Mouse (Mus musculus): Measurements from ENCODE around the gene Cdadc1.
A peak's percentile ranks its signal among the peaks of the same experiment; 100 is the strongest.

Cdadc1 gene

DNA sequence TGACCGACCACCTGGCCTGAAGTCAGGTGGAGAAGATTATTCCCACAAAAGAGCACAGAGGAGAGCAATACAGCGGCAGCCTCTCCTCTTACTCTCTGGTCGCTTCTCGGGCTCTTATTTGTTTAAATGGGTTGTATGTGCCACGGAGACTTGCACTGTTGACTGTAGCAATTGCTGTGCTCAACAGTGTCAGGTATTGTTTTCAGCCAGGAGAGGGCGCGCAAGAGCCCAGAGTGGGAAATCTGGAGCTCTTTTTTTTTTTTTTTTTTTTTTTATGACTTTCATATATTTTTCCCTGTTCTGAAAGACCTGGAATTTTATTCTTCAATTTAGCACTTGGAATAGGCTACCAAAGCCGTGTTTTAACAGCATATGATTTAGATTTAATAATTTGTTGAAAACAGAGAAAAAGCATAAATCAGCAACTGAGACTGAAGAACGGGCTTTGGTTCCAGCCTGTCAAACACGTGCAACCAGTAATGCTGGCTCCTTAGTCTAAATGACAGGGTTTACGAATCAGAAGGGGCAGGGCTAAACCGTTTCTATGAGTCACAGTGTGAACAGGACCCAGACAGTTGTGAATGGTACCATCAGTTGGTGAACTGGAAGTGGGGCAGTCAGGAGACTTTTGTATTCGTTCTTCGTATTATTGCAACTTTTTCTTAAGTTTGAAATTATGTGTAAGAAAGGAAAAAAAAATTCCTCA, 15.3 kb upstream of the Cdadc1 start:
- DNase-seq = peak; percentile 31

DNA sequence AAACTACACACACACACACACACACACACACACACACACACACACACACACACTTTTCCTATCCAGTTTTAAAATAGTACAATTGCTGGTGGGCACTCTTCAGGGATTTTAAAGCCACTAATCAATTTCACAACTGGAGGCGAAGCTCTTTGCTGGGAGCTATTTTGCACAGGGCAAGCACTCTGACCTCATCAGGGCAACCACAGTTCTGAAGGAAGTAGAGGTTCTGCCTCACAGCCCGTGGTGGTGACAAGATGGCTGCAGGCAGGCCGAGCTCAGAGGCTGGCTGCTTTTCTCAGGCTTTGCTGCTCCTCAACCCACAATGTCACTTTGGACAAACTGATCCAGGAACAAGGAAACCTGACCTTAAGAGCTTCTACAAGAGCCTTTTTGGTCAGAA, 9.3 kb upstream of the Cdadc1 start:
- no peak for DNase-seq

DNA sequence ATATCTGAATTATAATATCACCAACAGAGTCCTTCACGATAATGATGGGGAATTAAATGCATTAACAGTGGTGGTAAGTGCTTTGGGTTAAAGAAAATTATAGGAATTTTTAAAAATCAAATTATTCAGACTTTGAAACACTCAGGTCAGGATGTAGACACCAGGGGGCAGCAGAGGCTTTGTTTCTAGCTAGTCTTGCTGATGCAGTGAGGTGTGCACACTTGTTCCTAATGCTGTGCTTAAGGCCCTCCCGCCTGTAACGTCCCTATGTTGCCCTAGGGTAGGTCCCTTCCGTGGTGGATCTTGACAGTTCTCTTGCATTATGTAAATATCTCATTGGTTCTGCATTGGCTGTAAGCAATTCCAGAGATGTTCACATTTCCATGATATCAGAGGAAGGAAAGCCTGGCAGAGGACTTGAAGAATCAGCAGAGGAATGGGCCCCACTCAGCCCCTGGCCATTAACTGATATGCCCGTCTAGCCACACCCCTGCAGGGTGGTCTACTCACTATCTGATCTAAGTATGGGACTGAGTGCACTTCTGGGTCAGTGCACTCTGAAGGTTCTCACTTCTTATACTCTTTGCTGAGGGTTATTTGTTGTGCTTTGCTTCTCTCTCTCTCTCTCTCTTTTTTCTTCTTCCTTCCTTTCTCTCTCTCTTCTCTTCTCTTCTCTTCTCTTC, 8.1 kb upstream of the Cdadc1 start:
- peak; percentile 71 for DNase-seq

DNA sequence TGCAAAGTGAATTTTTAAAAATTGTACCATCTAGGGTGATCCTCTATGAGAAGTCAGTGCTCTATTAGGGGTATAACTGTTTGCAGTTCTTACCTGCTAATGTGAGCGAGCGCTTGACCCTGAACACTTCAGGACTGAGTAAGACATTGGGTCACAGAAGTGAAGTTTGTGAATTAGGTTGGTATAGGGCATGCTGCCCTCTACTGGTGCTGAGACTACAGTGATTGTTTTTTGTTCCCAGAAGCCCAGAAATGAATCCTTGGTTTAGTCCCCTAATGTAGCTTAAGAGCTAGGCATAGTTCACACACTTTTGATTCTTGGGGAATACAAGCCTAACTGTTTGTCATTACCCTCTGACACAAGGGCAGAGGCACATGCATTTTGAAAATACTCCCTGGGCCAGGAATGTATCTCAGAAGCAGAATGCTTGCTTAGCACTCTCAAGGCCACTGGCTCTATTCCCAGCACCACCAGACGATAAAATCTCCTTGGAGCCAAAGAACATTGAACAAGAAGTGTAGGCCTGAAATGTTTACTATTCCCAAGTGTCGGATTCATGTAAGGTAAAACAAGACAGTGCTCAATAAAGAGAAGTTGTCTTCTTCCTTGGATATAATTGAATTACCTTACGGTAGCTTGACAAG, 6.4 kb upstream of the Cdadc1 start:
- DNase-seq = no peak

DNA sequence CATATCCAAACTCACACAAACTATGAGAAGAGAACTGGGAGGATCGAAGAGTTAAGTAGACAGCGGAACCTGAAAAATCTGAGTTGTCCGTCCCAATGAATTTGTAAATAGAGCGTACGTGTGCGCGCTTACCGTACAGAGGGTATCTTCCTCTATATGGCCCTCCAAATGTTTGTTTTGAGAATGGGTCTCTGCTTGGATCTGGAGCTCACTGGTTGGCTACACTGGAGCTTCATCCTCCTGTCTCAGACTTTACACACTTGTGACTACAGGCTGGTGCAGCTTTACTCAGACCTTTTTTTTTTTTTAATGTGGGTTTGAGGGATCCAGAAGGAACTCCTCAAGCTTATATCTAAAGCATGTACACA, 485 bp upstream of the Cdadc1 start:
- DNase-seq = no peak

DNA sequence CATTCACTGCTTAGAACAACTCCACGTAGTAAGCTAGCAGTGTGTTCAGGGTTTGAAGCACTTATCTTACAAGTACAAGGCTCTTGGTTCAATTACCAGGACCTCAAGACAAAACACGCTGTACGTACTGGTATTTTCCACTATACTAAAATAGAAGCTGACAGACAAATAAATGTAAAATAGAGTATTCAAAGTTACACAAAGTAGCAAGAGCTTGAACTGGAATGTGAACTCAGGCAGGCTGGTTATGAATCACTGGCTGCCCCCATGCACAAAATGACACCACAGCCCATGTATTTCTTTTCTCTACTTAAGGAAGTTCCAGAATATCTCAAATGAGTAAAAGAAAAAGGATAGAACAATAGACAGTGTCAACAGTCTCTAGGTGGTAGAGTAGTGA, 2.8 kb downstream of the Cdadc1 start:
- no peak for DNase-seq

DNA sequence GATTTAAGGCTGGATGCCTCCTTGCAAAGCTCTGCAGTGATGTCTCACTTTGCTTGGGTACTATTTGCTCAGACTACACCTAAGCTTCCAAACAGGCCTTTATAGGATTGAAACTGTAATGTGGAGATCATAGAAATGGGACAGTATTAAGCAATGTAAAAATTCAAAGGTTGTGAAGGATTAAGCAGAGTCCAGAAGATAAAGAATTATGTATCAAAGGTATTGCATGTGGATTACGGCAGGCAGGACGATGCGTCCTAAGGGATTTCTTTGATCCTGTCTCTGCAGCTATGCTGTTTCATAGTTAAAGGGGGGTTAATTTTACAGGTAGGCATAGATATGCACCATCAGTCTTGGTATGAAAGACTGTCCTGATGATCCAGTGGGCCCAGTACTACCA, 5.2 kb downstream of the Cdadc1 start:
- DNase-seq = no peak

DNA sequence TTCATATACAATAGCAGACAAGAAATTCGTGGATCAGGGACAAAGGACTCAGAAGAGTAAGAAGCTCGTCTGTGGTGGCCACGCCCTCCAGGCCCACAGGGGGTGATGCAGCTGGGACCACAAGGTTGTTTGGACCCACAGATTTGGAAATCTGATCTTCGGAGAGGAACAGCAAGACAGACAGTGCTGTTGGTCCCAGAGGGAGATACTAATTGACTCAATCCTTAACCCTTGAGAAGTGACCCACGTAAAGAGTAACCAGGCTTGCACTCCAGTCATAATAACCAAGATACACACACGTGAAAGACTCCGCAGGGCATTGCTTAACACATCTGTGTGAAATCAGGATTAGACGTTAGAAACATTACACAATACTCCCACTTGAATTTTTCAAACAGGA, 5.9 kb downstream of the Cdadc1 start:
- DNase-seq = no peak

DNA sequence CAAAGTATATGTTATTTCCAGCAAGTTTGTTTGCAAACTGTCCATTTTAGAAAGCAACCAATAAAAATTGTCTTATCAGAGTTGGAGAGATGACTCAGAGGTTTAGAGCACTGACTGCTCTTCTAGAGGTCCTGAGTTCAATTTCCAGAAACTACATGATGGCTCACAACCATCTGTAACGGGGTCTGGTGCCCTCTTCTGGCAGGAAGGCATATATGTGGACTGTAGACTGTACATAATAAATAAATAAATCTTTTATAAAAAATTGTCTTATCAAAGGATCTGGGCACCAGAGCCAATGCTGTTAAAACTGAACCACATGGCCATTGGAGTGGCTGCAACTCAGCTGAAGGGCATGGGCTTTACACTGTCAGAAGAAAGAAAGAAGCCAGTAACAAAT, 7.1 kb downstream of the Cdadc1 start:
- no peak for DNase-seq

DNA sequence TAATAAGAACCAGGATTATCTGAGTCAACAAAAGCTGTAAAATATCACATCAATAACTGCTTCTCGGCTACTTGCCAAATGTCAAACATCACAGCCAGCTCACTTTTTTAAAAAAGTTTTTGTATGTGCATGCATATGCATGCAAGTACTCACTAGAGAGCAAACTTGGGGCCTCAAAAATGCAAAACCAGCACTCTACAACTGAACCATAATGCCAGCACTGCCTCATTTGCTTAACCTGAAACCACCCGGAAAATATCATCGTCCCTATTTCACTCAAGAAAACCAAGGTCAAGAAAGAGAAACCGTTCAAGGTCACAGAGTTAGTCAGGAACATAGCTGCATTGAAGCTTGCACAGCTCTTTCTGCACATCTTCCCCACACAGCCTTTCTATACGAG, 21.4 kb downstream of the Cdadc1 start:
- DNase-seq = no peak

DNA sequence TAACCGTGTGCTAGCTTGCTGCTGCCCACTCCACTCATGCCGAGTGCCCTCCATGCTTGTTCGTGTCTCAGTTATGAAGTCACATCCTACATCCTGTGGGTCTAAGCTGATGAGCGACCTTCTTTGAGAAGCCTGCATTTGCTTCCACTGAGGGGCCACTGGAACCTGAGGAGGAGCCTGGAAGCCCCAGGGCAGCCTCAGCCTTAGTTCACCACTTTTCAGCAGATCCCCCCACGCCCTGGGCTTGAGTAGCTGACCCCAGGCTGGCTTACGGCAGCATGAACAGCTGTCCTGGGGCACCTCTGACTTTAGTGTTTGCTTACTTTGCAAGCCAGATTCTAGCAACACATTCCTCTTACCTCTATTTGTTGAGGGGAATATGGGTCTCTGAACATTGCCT, 31.0 kb downstream of the Cdadc1 start:
- DNase-seq = no peak

DNA sequence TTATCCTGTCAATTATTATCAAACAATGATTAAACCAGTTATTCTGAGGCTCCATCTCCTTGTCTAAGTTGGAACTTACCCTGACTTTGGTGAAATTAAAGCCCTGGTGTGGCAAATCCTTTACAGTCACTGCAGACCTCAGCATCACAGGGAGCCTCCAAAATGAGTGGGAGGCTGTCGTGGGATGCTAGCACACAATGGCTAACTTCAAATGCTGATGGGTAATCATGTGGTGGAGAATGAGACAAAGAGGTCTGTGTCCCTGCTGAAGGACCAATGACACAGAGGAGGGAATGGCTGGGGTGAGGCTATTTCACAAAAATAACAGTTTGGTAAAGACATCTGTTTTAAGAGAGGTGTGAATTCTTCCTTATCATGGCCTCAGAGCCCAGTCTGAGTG, 39.9 kb downstream of the Cdadc1 start:
- no peak for DNase-seq

DNA sequence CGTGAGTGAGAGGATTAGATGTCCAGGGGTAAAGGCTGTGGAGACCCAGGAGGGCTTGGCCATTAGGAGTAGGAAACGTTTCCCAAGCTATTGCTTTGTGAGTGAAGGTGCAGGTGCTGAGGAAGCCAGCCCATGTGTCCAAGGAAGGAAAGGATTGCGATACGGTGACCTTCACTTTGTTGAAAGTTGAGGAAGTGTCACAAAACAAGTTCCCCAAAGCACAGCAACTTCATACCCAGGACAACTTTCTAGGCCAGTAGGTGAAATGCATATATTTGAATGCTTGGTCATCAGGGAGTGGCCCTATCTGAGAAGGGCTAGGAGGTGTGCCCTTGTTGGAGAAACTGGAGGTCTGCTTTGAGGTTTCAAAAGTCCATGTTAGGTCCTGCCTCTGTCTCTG, 40.7 kb downstream of the Cdadc1 start:
- no peak for DNase-seq

DNA sequence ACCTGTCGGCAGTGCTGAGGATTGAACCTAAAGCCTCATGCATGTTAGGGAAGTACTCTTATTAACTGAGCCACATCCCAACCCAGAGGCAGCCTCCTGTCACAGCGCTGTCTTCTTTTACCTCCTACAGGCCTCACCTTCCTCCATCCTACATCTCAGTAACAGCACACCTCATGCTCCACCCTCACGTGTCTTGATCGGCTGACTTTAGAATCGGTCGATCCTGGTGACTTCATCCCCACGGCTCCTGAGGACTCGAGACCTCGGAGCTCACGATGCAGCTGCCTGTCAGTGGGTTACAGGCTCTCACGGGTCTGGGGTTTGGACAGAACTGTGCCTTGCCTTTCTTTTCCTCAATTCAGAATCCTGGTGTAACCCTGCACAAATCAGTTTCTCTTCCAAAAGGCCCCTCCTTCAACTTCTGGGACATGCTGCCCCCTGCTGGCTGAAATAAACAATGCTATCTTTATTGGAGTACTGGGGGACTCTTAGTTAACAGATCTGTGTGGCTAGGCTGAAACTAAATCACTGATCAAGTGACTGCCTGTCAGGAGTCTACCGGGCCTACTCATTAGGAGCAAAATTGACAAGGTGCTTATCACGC, 41.7 kb downstream of the Cdadc1 start:
- peak; percentile 75 for DNase-seq

DNA sequence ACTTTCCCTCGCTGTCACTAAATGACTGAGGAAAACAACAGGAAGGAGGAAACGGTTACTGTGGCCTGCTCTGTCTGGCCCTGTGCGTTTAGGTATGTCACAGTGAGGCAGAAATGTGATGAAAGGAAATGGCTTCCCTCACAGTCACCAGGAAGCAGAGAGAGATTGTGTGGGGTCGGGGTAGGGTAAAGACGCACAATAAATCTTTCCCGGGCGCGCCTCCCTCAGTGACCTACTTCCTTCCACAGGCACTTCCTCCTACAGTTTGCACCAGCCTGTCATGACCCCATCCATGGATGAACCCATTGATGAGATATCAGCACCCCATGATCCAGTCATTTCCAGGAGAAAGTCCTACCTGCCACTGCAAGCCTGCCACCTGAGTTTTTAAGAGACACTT, 42.7 kb downstream of the Cdadc1 start:
- DNase-seq = no peak

DNA sequence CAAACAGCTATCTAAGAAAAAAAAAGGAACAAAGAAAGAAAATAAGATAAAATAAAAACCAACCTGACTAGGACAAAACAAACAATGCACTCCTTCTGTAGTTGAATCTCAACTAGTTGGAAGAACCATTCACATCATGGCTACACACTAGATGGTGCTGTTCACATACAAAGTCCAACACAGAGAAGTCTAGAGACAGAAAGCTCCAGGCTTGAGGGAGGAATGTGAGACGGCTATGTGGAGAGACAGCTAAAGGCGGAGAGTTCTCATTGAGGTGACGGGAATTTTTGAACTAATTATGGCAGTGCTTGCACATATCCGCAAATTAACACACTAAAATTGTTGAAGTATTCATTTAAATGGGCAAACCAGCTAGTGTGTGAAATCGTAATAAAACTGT, 43.7 kb downstream of the Cdadc1 start:
- DNase-seq = no peak

DNA sequence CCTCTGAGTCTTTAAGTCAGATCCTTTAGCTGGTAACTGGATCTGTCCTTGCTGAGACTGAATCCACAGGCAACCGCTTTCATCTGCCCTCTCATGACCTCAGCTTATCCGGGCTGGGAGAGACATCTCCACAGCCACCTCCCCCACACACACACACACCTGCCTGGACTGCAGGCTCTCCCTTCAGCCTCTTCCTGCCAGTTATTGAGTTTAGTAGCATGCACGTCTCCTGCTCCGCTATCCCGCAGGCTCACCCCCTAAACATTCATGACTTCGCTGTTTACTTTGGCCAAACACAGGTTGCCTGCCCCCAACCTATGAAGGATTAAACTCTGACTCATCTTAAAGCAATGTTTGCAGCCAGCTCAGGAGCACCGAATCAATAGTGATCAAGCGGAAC, 45.8 kb downstream of the Cdadc1 start:
- no peak for DNase-seq

DNA sequence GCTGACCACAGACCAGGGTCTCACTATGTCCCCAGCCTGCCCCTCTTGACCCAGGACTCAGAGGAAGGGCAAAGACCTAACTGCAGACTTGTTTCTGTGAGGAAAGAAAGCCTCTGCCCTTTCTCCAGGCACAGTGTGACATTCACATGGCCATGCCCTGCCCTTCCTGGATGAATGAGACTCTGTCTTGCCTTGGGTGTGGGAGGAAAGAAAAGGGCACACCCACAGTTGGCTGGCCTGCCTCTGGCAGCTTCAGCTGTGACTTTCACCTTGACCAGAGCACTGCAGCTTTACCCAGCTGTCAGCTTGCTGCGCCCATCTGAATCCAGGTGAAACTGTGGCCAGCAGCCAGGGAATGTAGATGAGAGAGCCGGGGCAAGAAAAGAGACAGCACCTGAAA, 46.9 kb downstream of the Cdadc1 start:
- DNase-seq = no peak

DNA sequence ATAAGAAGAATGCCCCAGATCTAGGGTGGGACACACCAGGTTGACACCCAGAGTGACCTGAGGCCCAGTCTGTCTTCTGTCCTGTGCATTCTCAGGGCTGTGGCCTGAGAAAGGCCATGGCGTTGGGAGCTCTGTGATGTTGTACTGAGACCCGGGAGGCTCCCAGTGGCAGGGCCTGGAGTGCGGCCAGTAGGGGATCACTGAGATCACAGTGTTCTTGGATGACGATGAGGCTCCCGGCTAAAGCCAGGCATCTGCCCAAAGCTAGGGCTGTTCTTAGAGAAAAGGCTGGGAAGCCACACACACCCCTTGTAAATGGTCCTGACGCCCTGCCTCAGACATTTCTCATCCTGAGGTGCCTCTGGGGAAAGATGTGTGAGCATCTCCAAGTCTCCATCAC, 48.7 kb downstream of the Cdadc1 start:
- no peak for DNase-seq

DNA sequence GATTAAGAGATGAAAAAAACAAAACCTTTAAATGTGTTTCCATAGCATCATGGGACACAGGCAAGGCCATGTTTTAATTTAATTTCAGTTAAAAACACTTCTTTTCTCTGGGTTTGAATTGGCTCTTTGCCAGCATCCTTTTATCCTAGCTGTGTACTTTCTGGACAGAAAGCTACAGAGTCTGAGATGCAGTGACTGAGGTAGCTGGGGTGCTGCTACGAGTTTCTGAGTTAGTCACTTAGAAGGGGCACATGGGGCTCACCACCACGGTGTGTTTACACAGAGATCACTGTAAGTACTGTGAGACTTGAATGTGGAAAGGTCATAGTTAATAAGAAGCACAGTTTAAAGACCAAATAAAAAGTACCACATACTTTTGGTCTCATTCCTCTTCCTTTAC, 49.2 kb downstream of the Cdadc1 start:
- no peak for DNase-seq

DNA sequence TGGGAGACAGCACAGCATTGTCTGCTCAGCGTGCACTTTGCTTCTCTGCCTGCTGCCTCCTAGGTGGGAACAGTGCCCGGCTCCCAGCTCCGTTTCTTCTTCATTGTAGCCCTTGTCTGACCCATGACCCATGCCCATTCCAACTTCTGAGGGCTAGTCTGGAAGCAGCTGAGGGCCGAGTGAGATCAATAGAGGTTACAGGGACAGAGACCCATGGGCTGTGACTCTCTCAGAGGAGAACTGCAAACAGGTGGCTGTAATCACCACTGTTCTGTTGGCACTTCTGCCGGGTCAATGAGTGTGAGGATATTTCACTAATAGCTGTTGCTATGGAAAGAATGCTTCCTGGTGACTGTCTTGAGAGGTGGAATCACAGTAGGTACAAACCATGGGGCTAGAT, 50.2 kb downstream of the Cdadc1 start:
- no peak for DNase-seq

DNA sequence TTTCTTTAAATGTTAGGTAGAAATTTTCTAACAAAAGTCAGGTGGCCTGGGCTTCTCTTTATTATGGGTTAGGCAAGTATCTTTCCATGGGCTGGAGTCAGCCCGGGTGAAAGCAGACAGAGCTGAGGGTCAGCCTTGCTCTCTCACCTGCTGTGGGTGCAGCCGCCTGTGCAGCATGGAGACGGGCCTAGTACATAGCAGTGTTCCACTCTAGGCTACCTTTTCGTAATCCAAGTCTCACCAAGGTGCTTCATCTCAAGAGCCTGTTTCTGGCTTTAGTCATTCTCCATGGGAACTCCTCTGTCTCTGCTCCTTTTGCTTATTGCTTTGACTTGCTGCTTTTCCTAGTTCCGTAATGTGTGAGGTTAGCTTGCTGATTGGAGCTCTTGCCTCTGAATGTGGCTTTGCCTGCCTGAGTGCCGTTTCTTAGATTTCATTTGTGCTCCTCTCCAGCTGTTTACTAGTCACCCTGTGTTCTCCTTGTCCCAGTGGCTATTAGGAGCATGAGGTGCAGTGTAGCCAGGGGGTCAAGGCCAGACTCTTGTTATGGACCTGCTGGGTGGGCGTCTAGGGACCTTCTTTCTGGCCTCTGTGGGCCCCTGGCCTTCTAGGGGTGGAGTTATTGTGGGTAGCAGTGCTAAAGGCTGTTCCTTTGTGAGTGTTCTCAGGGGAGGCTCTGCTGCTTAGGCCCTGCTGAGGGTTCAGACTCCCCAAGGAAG, 51.4 kb downstream of the Cdadc1 start:
- DNase-seq = no peak

DNA sequence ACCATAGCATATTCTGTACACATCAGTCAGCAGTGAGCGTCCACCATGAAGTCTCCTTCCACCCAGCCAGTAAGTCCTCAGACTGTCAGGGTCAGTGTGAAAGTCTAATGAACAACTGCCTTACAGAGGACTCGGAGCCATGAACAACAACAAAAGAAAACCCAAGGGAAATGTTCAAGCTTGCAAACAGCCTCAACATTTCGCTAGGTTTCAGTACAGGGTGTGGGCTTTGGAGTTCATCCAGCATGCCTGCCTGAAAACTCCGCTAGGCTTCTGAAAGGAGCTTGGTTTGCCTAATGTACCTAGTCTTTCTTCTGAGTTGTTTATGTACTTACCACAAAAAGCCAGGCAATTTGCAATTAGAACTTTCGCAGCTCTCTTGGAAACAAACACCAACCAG, 53.8 kb downstream of the Cdadc1 start:
- no peak for DNase-seq

Measured in cerebellum, adult 9-10 months (tissue).